Mouse (Mus musculus) lung, embryonic 14.5 days (tissue): ENCODE measurements around the gene C1qtnf1. TPM values are rescaled to one million over a fixed set of nuclear protein-coding genes. Genes with fewer than 3 reads are reported as not detected.
A peak's percentile ranks its signal among the peaks of the same experiment; 100 is the strongest.

Source experiments
- ATAC-seq: fragments of 200-750 bp; cut with Nextera tagmentation; 2 replicates; pipeline ENCODE4 v1.8.0; 2017; ENCODE audit warnings: mild to moderate bottlenecking, moderate TSS enrichment, moderate library complexity; ENCODE audit not compliant: insufficient read depth
- DNase-seq: peaks from one replicate; pipeline ENCODE4 v3.0.0-alpha.2; 2015
- H3K27ac ChIP-seq: fragments of 300-500 bp; sonication (generic); 2 replicates; pipeline ENCODE4 v1.5.1; 2014; ENCODE audit warnings: low read depth, mild to moderate bottlenecking, moderate library complexity
- H3K27me3 ChIP-seq: fragments of 300-500 bp; sonication (generic); 2 replicates; pipeline ENCODE4 v1.6.1; 2014; ENCODE audit warnings: low read length, control low read depth; ENCODE audit not compliant: insufficient read depth
- H3K36me3 ChIP-seq: fragments of 300-500 bp; sonication (generic); 2 replicates; pipeline ENCODE4 v1.6.1; 2014; ENCODE audit warnings: control low read depth; ENCODE audit not compliant: insufficient read depth
- H3K4me1 ChIP-seq: fragments of 300-500 bp; sonication (generic); 2 replicates; pipeline ENCODE4 v1.6.1; 2014; ENCODE audit warnings: antibody characterized with exemption, control low read depth; ENCODE audit not compliant: insufficient read depth
- H3K4me2 ChIP-seq: fragments of 300-500 bp; sonication (generic); 2 replicates; pipeline ENCODE4 v1.6.1; 2014; ENCODE audit warnings: mild to moderate bottlenecking
- H3K4me3 ChIP-seq: fragments of 300-500 bp; sonication (generic); 2 replicates; pipeline ENCODE4 v1.5.1; 2014; ENCODE audit warnings: low read depth, low read length
- H3K9ac ChIP-seq: fragments of 300-500 bp; sonication (generic); 2 replicates; pipeline ENCODE4 v1.6.1; 2014
- H3K9me3 ChIP-seq: fragments of 300-500 bp; sonication (generic); 2 replicates; pipeline ENCODE4 v1.6.1; 2016; ENCODE audit warnings: low read depth, low read length, control low read depth
- CTCF ChIP-seq: IDR thresholded peaks from 2 replicates; pipeline ENCODE4 v1.5.1; 2016; ENCODE audit warnings: antibody characterized with exemption, low read depth
- WGBS: fragments of 180-500 bp; shearing (Covaris S2); extraction: QIAGEN DNeasy Blood & Tissue Kit; methylation state at CpG from one replicate; pipeline ENCODE4 v1.1.7; 2014; 5-methylcytosine and 5-hydroxymethylcytosine counted together
- polyA plus RNA-seq: library from polyadenylated mRNA; unstranded; fragments of >200 nt; fragmentation: Nextera tagmentation; extraction: Ambion mirVana; gene quantifications from 2 replicates; pipeline ENCODE4 v1.2.1, GENCODE M21; 2014

Gene C1qtnf1
- polyA plus RNA-seq, 1 experiment from 2014 or later = 7.7 TPM

GRCm38 (mm10) chr11:118473842-118474500 lies 46.0 kb downstream of the C1qtnf1 start:
- H3K9ac ChIP-seq = no peak overlapping the region
- no peak overlapping the region for H3K27ac ChIP-seq
- DNase-seq = no peak
- peaks cover 7% of the 10 kb centered on the region for H3K4me1 ChIP-seq
- H3K4me3 ChIP-seq = no peak overlapping the region
- H3K4me2 ChIP-seq = no peak overlapping the region
- 72% methylated on average over 6 of the region's 6 CpGs for WGBS
- no peaks in the 10 kb centered on the region for H3K9me3 ChIP-seq
- H3K36me3 ChIP-seq = no peaks in the 10 kb centered on the region
- TF ChIP-seq CTCF = no peak
- no peaks in the 10 kb centered on the region for H3K27me3 ChIP-seq
- ATAC-seq = no peak

- Histone ChIP-seq H3K27me3 (no peaks in the 10 kb centered on the region), H3K27ac (no peak overlapping the region), H3K36me3 (0 out of 2 replicates have a peak, but pooled peaks cover 6% of the 10 kb centered on the region), H3K9me3 (no peaks in the 10 kb centered on the region), H3K9ac (no peak overlapping the region), H3K4me2 (no peak overlapping the region), H3K4me1 (peaks cover 7% of the 10 kb centered on the region), H3K4me3 (no peak overlapping the region)
- ATAC-seq (no peak), DNase-seq (no peak)
- 81% methylated on average over 7 of the region's 7 CpGs for WGBS
- TF ChIP-seq CTCF = no peak
These were observed 47.6 kb downstream of the C1qtnf1 start for GRCm38 (mm10) chr11:118475496-118476083.

DNA sequence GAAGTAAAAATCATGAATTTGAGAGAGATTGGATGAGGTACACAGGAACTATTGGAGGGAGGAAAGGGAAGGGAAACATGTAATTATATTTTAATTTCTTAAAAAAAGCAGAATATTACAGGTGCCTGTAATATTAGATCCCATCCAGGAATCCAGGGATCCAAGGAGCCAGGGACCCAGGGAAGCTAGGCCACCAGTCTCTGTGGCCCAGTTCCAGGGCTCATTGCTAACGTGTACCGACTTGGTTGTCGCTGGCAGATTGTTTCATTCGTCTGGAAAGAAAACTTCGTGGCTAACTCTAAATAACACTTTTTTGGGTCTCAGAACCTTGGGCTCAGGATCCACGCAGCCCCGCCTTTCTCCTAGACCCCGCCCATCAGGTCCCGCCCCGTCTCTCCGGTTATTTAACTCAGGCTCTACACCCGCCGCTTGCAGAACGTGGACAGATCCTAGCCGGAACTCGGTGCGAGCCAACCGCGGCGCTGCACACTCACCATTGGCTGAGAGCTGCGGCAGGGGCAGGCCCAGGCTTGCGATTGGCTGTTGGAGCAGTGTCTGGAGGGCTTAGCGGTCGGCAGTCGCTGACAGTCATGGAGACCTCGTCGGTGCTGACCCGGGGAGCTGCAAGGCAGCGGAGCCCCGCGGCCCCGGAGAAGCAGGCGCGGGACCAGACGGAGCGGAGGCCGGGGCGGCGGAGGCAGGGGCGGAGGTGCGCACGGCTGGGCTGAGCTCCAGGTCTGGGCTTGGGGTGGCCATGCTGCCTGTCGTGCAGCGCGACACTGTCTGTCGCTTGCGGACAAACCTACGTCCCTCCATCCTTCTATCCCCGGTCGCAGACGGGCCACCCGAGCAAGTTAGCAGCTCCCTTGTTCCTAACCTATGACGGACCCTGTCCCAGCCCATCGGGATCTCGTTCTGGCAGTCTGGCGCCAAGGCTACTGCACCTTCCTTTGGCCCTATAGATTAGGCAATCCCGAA lies 48.7 kb downstream of the C1qtnf1 start, which contains the start of gene Engase:
Gene Engase (plus strand): TSS at position 434 of the 978 bp plus-strand sequence.
- ATAC-seq (peak; percentile 100), DNase-seq (peak; percentile 97)
- Histone ChIP-seq H3K9me3 (no peaks in the 10 kb centered on the region), H3K27ac (peak within 1 kb of the TSS; percentile 36; the same call in 1 of the 2 replicates), H3K36me3 (peaks cover 10% of the 10 kb centered on the region; the same call in 1 of the 2 replicates), H3K4me1 (peaks cover 2% of the 10 kb centered on the region; the same call in 1 of the 2 replicates), H3K4me3 (peak within 1 kb of the TSS; percentile 74), H3K9ac (peak within 1 kb of the TSS; percentile 66), H3K27me3 (no peaks in the 10 kb centered on the region), H3K4me2 (peak within 1 kb of the TSS; percentile 94)
- under 1% methylated on average over 57 of the region's 57 CpGs for WGBS
- no peak for TF ChIP-seq CTCF

- Histone ChIP-seq H3K27ac (no peak overlapping the region), H3K36me3 (peaks cover 25% of the 10 kb centered on the region; the same call in 1 of the 2 replicates), H3K27me3 (no peaks in the 10 kb centered on the region), H3K4me2 (no peak overlapping the region), H3K9me3 (no peaks in the 10 kb centered on the region), H3K4me1 (peaks cover 2% of the 10 kb centered on the region; the same call in 1 of the 2 replicates), H3K9ac (no peak overlapping the region), H3K4me3 (no peak overlapping the region)
- TF ChIP-seq CTCF = no peak
- 70% methylated on average over 12 of the region's 12 CpGs for WGBS
- DNase-seq (peak; percentile 40), ATAC-seq (no peak)
These were observed 51.8 kb downstream of the C1qtnf1 start for GRCm38 (mm10) chr11:118479776-118480175.

DNA sequence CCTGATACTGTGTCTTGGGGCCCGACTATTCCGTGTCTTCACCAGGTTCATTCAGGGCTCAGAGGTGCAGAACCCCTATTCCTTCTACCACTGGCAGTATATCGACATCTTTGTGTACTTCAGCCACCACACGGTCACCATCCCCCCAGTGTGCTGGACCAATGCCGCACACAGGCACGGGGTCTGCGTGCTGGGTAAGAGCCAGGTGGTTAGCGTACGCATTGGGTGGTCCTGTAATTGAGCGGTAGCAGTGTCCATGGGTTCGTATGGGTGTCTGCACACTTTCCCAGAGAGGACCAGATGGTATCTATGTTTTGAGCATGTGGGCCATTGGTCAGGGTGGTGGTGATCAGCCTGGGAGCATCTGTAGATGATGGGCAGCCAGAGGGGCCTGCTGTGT lies 53.2 kb downstream of the C1qtnf1 start:
- DNase-seq (no peak), ATAC-seq (no peak)
- no peak overlapping the region for H3K9ac ChIP-seq
- WGBS = 95% methylated on average over 11 of the region's 11 CpGs
- no peak overlapping the region for H3K4me3 ChIP-seq
- TF ChIP-seq CTCF = no peak
- no peak overlapping the region for H3K4me2 ChIP-seq
- H3K9me3 ChIP-seq = no peaks in the 10 kb centered on the region
- H3K36me3 ChIP-seq = peaks cover 27% of the 10 kb centered on the region; the same call in 1 of the 2 replicates
- H3K4me1 ChIP-seq = peaks cover 2% of the 10 kb centered on the region; the same call in 1 of the 2 replicates
- H3K27ac ChIP-seq = no peak overlapping the region
- no peaks in the 10 kb centered on the region for H3K27me3 ChIP-seq

- no peak for TF ChIP-seq CTCF
- 77% methylated on average over 14 of the region's 14 CpGs for WGBS
- Histone ChIP-seq H3K9ac (no peak overlapping the region), H3K4me3 (no peak overlapping the region), H3K9me3 (no peaks in the 10 kb centered on the region), H3K4me2 (no peak overlapping the region), H3K4me1 (peaks cover 2% of the 10 kb centered on the region; the same call in 1 of the 2 replicates), H3K27me3 (no peaks in the 10 kb centered on the region), H3K27ac (no peak overlapping the region), H3K36me3 (peaks cover 27% of the 10 kb centered on the region; the same call in 1 of the 2 replicates)
- DNase-seq (no peak), ATAC-seq (no peak)
These were observed 53.7 kb downstream of the C1qtnf1 start for GRCm38 (mm10) chr11:118481751-118482150.
